Mouse (Mus musculus) stomach, postnatal 0 days (tissue): ENCODE results near the gene Tlr13. TPM values are rescaled to one million over a fixed set of nuclear protein-coding genes. Genes with fewer than 3 reads are reported as not detected.
A peak's percentile ranks its signal among the peaks of the same experiment; 100 is the strongest.

Source experiments
- ATAC-seq: fragments of 200-750 bp; cut with Nextera tagmentation; 2 replicates; pipeline ENCODE4 v1.8.0; 2017; ENCODE audit not compliant: low FRiP score, low TSS enrichment
- DNase-seq: peaks from one replicate; pipeline ENCODE4 v3.0.0-alpha.2; 2016; ENCODE audit warnings: low spot score
- H3K27ac ChIP-seq: fragments of 300-500 bp; sonication (generic); replicated peaks from 2 replicates; pipeline ENCODE4 v1.5.1; 2014; ENCODE audit warnings: mild to moderate bottlenecking, control low read depth
- H3K27me3 ChIP-seq: fragments of 300-500 bp; sonication (generic); 2 replicates; pipeline ENCODE4 v1.6.1; 2014; ENCODE audit warnings: low read length; ENCODE audit not compliant: control insufficient read depth, insufficient read depth
- H3K36me3 ChIP-seq: fragments of 300-500 bp; sonication (generic); 2 replicates; pipeline ENCODE4 v1.6.1; 2014; ENCODE audit warnings: low read length, mixed read lengths; ENCODE audit not compliant: control insufficient read depth, insufficient read depth
- H3K4me1 ChIP-seq: fragments of 300-500 bp; sonication (generic); replicated peaks from 2 replicates; pipeline ENCODE4 v1.6.1; 2014; ENCODE audit warnings: antibody characterized with exemption; ENCODE audit not compliant: control insufficient read depth, insufficient read depth
- H3K4me2 ChIP-seq: fragments of 300-500 bp; sonication (generic); replicated peaks from 2 replicates; pipeline ENCODE4 v1.6.1; 2014; ENCODE audit warnings: low read depth, mild to moderate bottlenecking, control low read depth, moderate library complexity
- H3K4me3 ChIP-seq: fragments of 300-500 bp; sonication (generic); 2 replicates; pipeline ENCODE4 v1.5.1; 2014; ENCODE audit warnings: low read depth, low read length, control low read depth
- H3K9ac ChIP-seq: fragments of 300-500 bp; sonication (generic); 2 replicates; pipeline ENCODE4 v1.6.1; 2014; ENCODE audit warnings: mild to moderate bottlenecking, low read length, control low read depth, mixed read lengths
- H3K9me3 ChIP-seq: fragments of 300-500 bp; sonication (generic); 2 replicates; pipeline ENCODE4 v1.6.1; 2016; ENCODE audit warnings: low read length; ENCODE audit not compliant: control insufficient read depth
- CTCF ChIP-seq: IDR thresholded peaks from 2 replicates; pipeline ENCODE4 v1.5.1; 2016; ENCODE audit warnings: antibody characterized with exemption, low read depth, mild to moderate bottlenecking, moderate library complexity
- EP300 ChIP-seq: optimal IDR thresholded peaks from 2 replicates; pipeline ENCODE3; 2016; ENCODE audit warnings: antibody characterized with exemption
- WGBS: fragments of 180-500 bp; shearing (Covaris S2); extraction: QIAGEN DNeasy Blood & Tissue Kit; methylation state at CpG from one replicate; pipeline ENCODE4 v1.1.7; 2014; 5-methylcytosine and 5-hydroxymethylcytosine counted together
- polyA plus RNA-seq: library from polyadenylated mRNA; unstranded; fragments of >200 nt; fragmentation: Nextera tagmentation; extraction: Ambion mirVana; gene quantifications from 2 replicates; pipeline ENCODE4 v1.2.1, GENCODE M21; 2015

The Tlr13 gene
- polyA plus RNA-seq, 1 experiment from 2014 or later = 0.78 TPM

GRCm38 (mm10) chrX:106149460-106149859, 6.5 kb downstream of the Tlr13 start:
- no peak for TF ChIP-seq EP300
- Histone ChIP-seq H3K4me3 (no peak overlapping the region), H3K9ac (no peak overlapping the region), H3K4me2 (no peak overlapping the region), H3K36me3 (no peaks in the 10 kb centered on the region), H3K4me1 (no peaks in the 10 kb centered on the region), H3K27me3 (no peaks in the 10 kb centered on the region), H3K27ac (no peak overlapping the region), H3K9me3 (no peaks in the 10 kb centered on the region)
- no peak for DNase-seq
- 64% methylated on average over 3 of the region's 3 CpGs for WGBS
- no peak for ATAC-seq

- Histone ChIP-seq H3K9ac (no peak overlapping the region), H3K36me3 (no peaks in the 10 kb centered on the region), H3K9me3 (no peaks in the 10 kb centered on the region), H3K27me3 (no peaks in the 10 kb centered on the region), H3K27ac (no peak overlapping the region), H3K4me1 (no peaks in the 10 kb centered on the region), H3K4me3 (no peak overlapping the region), H3K4me2 (no peak overlapping the region)
- ATAC-seq (no peak), DNase-seq (no peak)
- TF ChIP-seq CTCF (no peak), EP300 (no peak)
Observed at GRCm38 (mm10) chrX:106154180-106154586, 11.2 kb downstream of the Tlr13 start.

GRCm38 (mm10) chrX:106155892-106156291, 12.9 kb downstream of the Tlr13 start:
- WGBS = 60% methylated on average over 4 of the region's 4 CpGs
- Histone ChIP-seq H3K4me2 (no peak overlapping the region), H3K36me3 (no peaks in the 10 kb centered on the region), H3K4me1 (no peaks in the 10 kb centered on the region), H3K9me3 (no peaks in the 10 kb centered on the region), H3K27me3 (no peaks in the 10 kb centered on the region), H3K27ac (no peak overlapping the region), H3K9ac (no peak overlapping the region), H3K4me3 (no peak overlapping the region)
- ATAC-seq = no peak
- no peak for DNase-seq
- TF ChIP-seq CTCF (no peak), EP300 (no peak)

- Histone ChIP-seq H3K4me1 (no peaks in the 10 kb centered on the region), H3K27ac (no peak overlapping the region), H3K4me2 (no peak overlapping the region), H3K9me3 (no peaks in the 10 kb centered on the region), H3K36me3 (no peaks in the 10 kb centered on the region), H3K9ac (no peak overlapping the region), H3K4me3 (no peak overlapping the region), H3K27me3 (no peaks in the 10 kb centered on the region)
- DNase-seq = no peak
- 44% methylated on average over 5 of the region's 5 CpGs for WGBS
- no peak for TF ChIP-seq EP300
- TF ChIP-seq CTCF = no peak
- ATAC-seq = no peak
Observed at GRCm38 (mm10) chrX:106163995-106164394, 21.0 kb downstream of the Tlr13 start.

GRCm38 (mm10) chrX:106164555-106164954, 21.6 kb downstream of the Tlr13 start:
- TF ChIP-seq EP300 (no peak), CTCF (no peak)
- DNase-seq = no peak
- H3K4me2 ChIP-seq = no peak overlapping the region
- H3K4me1 ChIP-seq = no peaks in the 10 kb centered on the region
- 50% methylated on average over 5 of the region's 5 CpGs for WGBS
- H3K9ac ChIP-seq = no peak overlapping the region
- no peaks in the 10 kb centered on the region for H3K27me3 ChIP-seq
- no peaks in the 10 kb centered on the region for H3K36me3 ChIP-seq
- no peaks in the 10 kb centered on the region for H3K9me3 ChIP-seq
- H3K4me3 ChIP-seq = no peak overlapping the region
- no peak for ATAC-seq
- no peak overlapping the region for H3K27ac ChIP-seq

- no peak overlapping the region for H3K4me3 ChIP-seq
- H3K4me1 ChIP-seq = no peaks in the 10 kb centered on the region
- no peak overlapping the region for H3K4me2 ChIP-seq
- no peak overlapping the region for H3K27ac ChIP-seq
- no peaks in the 10 kb centered on the region for H3K9me3 ChIP-seq
- ATAC-seq (no peak), DNase-seq (no peak)
- WGBS = 90% methylated on average over 1 of the region's 1 CpGs
- no peak overlapping the region for H3K9ac ChIP-seq
- no peaks in the 10 kb centered on the region for H3K36me3 ChIP-seq
- H3K27me3 ChIP-seq = no peaks in the 10 kb centered on the region
- TF ChIP-seq EP300 (no peak), CTCF (peak; percentile 62)
Observed at GRCm38 (mm10) chrX:106165089-106165488, 22.1 kb downstream of the Tlr13 start.
